Mouse (Mus musculus) heart, adult 2 months (tissue): ENCODE data around the gene Col2a1. TPM values are rescaled to one million over a fixed set of nuclear protein-coding genes. Genes with fewer than 3 reads are reported as not detected.

Experiments used
- DNase-seq, 2 experiments: peaks; one replicate each; pipeline ENCODE4 v3.0.0; 2021
- H3K27ac ChIP-seq: fragments of 200-600 bp; 2 replicates; pipeline ENCODE4 v1.8.1; 2022
- H3K27me3 ChIP-seq: fragments of 200-500 bp; 2 replicates; pipeline ENCODE4 v1.6.1; 2012; ENCODE audit warnings: mild to moderate bottlenecking, low read length, inconsistent platforms, mixed read lengths; ENCODE audit not compliant: control insufficient read depth, insufficient read depth
- H3K36me3 ChIP-seq: fragments of 200-500 bp; 2 replicates; pipeline ENCODE4 v1.6.1; 2012; ENCODE audit warnings: low read length, inconsistent platforms; ENCODE audit not compliant: control insufficient read depth, insufficient read depth
- H3K4me1 ChIP-seq: fragments of 200-500 bp; 2 replicates; pipeline ENCODE4 v1.6.1; 2011; ENCODE audit warnings: low read length; ENCODE audit not compliant: control insufficient read depth, insufficient read depth
- H3K4me3 ChIP-seq: fragments of 200-600 bp; 2 replicates; pipeline ENCODE4 v1.8.1; 2022
- H3K79me2 ChIP-seq: fragments of 200-500 bp; replicated peaks from 2 replicates; pipeline ENCODE4 v1.6.1; 2012; ENCODE audit warnings: mild to moderate bottlenecking, inconsistent platforms, low read length, moderate library complexity, mixed read lengths; ENCODE audit not compliant: control insufficient read depth, insufficient read depth
- H3K9ac ChIP-seq: fragments of 200-500 bp; 2 replicates; pipeline ENCODE4 v1.6.1; 2012; ENCODE audit warnings: low read depth, mild to moderate bottlenecking, control low read depth, inconsistent platforms, low read length, mixed read lengths
- CTCF ChIP-seq: fragments of 200-600 bp; IDR thresholded peaks from 2 replicates; pipeline ENCODE4 v1.8.1; 2022; ENCODE audit warnings: antibody characterized with exemption, mild to moderate bottlenecking, moderate library complexity
- EP300 ChIP-seq: fragments of 200-500 bp; IDR thresholded peaks from 2 replicates; pipeline ENCODE4 v1.6.1; 2011; ENCODE audit warnings: low read depth, low read length, control low read depth; ENCODE audit not compliant: insufficient read depth
- POLR2A ChIP-seq: fragments of 200-500 bp; IDR thresholded peaks from 2 replicates; pipeline ENCODE4 v1.6.1; 2011; ENCODE audit warnings: mild to moderate bottlenecking, low read depth, low read length, control low read depth; ENCODE audit not compliant: insufficient read depth
- WGBS: fragments of 180-500 bp; shearing (Covaris S2); methylation state at CpG from one replicate; pipeline ENCODE4 v1.1.7; 2018; 5-methylcytosine and 5-hydroxymethylcytosine counted together
- intact Hi-C: fragments of 180-260 bp; cut with DNase I; formaldehyde crosslinking; loops from one replicate; pipeline ENCODE4 v1.15.1; 2025
- polyA plus RNA-seq: library from polyadenylated mRNA; depleted of rRNA; stranded (reverse); fragments of >200 nt; gene quantifications from 2 replicates; pipeline ENCODE4 v1.2.3, GENCODE M21; 2012
- total RNA-seq, 2 experiments: library from RNA; stranded (reverse); gene quantifications; 2 replicates each; pipeline ENCODE4 v1.2.3; 2021

Col2a1 gene
- total and polyA plus RNA-seq, 3 experiments = 0.27 to 0.61 (median 0.37) TPM

GRCm38 (mm10) chr15:97972580-97972979 is 31.9 kb downstream of the Col2a1 start:
- WGBS = 70% methylated on average over 6 of the region's 6 CpGs
- no peaks in the 10 kb centered on the region for H3K27me3 ChIP-seq
- H3K36me3 ChIP-seq = no peaks in the 10 kb centered on the region
- no peaks in the 10 kb centered on the region for H3K79me2 ChIP-seq
- intact Hi-C loops = no loop called here
- no peak for TF ChIP-seq CTCF
- no peak for TF ChIP-seq EP300
- no peak for TF ChIP-seq POLR2A
- no peak overlapping the region for H3K27ac ChIP-seq
- H3K4me1 ChIP-seq = no peaks in the 10 kb centered on the region
- H3K4me3 ChIP-seq = no peak overlapping the region
- no peak overlapping the region for H3K9ac ChIP-seq
- no peak for DNase-seq

GRCm38 (mm10) chr15:97970299-97970698 is 34.2 kb downstream of the Col2a1 start:
- no peak overlapping the region for H3K4me3 ChIP-seq
- no peak overlapping the region for H3K9ac ChIP-seq
- H3K4me1 ChIP-seq = no peaks in the 10 kb centered on the region
- no peaks in the 10 kb centered on the region for H3K36me3 ChIP-seq
- intact Hi-C loops = no loop called here
- no peak overlapping the region for H3K27ac ChIP-seq
- 50% methylated on average over 6 of the region's 6 CpGs for WGBS
- no peaks in the 10 kb centered on the region for H3K79me2 ChIP-seq
- TF ChIP-seq CTCF (peak; percentile 48), EP300 (no peak)
- no peak for DNase-seq
- no peaks in the 10 kb centered on the region for H3K27me3 ChIP-seq

- no peak for DNase-seq
- H3K4me1 ChIP-seq = no peaks in the 10 kb centered on the region
- no peak overlapping the region for H3K27ac ChIP-seq
- no peaks in the 10 kb centered on the region for H3K36me3 ChIP-seq
- H3K9ac ChIP-seq = no peak overlapping the region
- no peaks in the 10 kb centered on the region for H3K79me2 ChIP-seq
- WGBS = 76% methylated on average over 17 of the region's 17 CpGs
- H3K4me3 ChIP-seq = no peak overlapping the region
- intact Hi-C loops = no loop called here
- no peaks in the 10 kb centered on the region for H3K27me3 ChIP-seq
- TF ChIP-seq CTCF (no peak), POLR2A (no peak), EP300 (no peak)
Measured at GRCm38 (mm10) chr15:97965311-97966045, 39.0 kb downstream of the Col2a1 start.

- Histone ChIP-seq H3K79me2 (no peaks in the 10 kb centered on the region), H3K27ac (no peak overlapping the region; the same call in 1 of the 2 replicates), H3K4me1 (no peaks in the 10 kb centered on the region), H3K9ac (peak overlapping the region; percentile 91; the same call in 1 of the 2 replicates), H3K4me3 (peak overlapping the region; percentile 95; the same call in 1 of the 2 replicates), H3K27me3 (no peaks in the 10 kb centered on the region), H3K36me3 (no peaks in the 10 kb centered on the region)
- intact Hi-C loops = loop anchor here (5.0 kb wide), 2 partner anchors 178 to 718 kb away; partner anchors contain the start of genes Amigo2 and Pced1b
- 40% methylated on average over 7 of the region's 7 CpGs for WGBS
- no peak for DNase-seq
- TF ChIP-seq EP300 (no peak), CTCF (no peak), POLR2A (no peak)
Measured at GRCm38 (mm10) chr15:97964836-97965187, 39.7 kb downstream of the Col2a1 start.

- under 1% methylated on average over 67 of the region's 67 CpGs for WGBS
- DNase-seq = peak; percentile 93 to 94
- Histone ChIP-seq H3K27me3 (no peaks in the 10 kb centered on the region), H3K9ac (peak within 1 kb of the TSS; percentile 91), H3K36me3 (no peaks in the 10 kb centered on the region), H3K27ac (peak within 1 kb of the TSS; percentile 93), H3K4me3 (peak within 1 kb of the TSS; percentile 95), H3K79me2 (no peaks in the 10 kb centered on the region), H3K4me1 (no peaks in the 10 kb centered on the region)
- intact Hi-C loops = loop anchor here (5.0 kb wide), 2 partner anchors 177 to 717 kb away; partner anchors contain the start of genes Amigo2 and Pced1b
- TF ChIP-seq POLR2A (peak; percentile 82), CTCF (peak; percentile 94), EP300 (peak; percentile 52)
Measured at GRCm38 (mm10) chr15:97963989-97964835, 40.3 kb downstream of the Col2a1 start, which contains the start of gene Tmem106c. Tmem106c (plus strand) TSS chr15:97964200.
